Mouse (Mus musculus) cerebellum, adult 2 months (tissue): ENCODE measurements at regions not wholly inside any gene's neighbourhood (a gene's known extent, or its start where the extent isn't known, plus 50 kb on each side); places are given as distances from the start of the nearest gene placed in this dataset.

Experiments used
- CTCF ChIP-seq: fragments of 200-500 bp; IDR thresholded peaks from 2 replicates; pipeline ENCODE4 v1.5.1; 2011; ENCODE audit warnings: low read depth, mild to moderate bottlenecking, control low read depth, low read length, moderate library complexity, borderline replicate concordance; ENCODE audit not compliant: insufficient read depth
- POLR2A ChIP-seq: fragments of 200-500 bp; IDR thresholded peaks from 2 replicates; pipeline ENCODE4 v1.6.1; 2011; ENCODE audit warnings: low read length, control low read depth, borderline replicate concordance; ENCODE audit not compliant: insufficient read depth

DNA sequence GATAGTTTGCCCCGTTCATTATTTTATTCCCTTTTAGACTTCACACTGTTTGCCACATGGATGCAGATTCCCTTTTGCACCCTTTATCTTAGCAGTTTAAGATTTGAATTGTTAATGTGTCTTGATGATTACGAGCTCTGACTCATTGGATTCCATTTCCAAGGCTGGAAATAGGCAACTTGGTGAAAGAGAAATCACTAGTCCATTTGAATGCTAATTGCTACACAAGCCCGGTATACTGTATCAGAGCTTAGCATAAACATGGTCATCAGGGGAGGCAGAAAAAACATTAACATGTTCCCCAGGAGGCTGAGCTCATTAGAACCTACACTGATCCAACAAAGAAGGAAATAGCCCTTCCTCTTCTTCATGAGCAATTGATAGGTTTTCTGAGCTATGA, 892.9 kb downstream of the Robo1 start:
- no peak for TF ChIP-seq CTCF
- no peak for TF ChIP-seq POLR2A
